Mouse (Mus musculus): ENCODE data around the gene Nupl1. TPM values are rescaled to one million over a fixed set of nuclear protein-coding genes. Genes with fewer than 3 reads are reported as not detected.

Gene Nupl1
- polyA plus RNA-seq, 1 experiment from 2014 or later: 0.06 TPM

- WGBS: 80% methylated on average over 3 of the region's 3 CpGs
- no peak overlapping the region for H3K9ac ChIP-seq (ENCODE audit: low read length)
- H3K9me3 ChIP-seq (ENCODE audit: control insufficient read depth, low read length): no peaks in the 10 kb centered on the region
- no peak overlapping the region for H3K4me3 ChIP-seq (ENCODE audit: low read depth, low read length)
- H3K36me3 ChIP-seq (ENCODE audit: control insufficient read depth, insufficient read depth, low read length): no peaks in the 10 kb centered on the region
- no peaks in the 10 kb centered on the region for H3K27me3 ChIP-seq (ENCODE audit: control insufficient read depth, insufficient read depth, low read length)
- ATAC-seq (ENCODE audit: low FRiP score, low TSS enrichment) (peak; percentile 97), DNase-seq (ENCODE audit: low spot score) (no peak)
- TF ChIP-seq EP300 (optimal IDR thresholded peaks at IDR 0.05) (no peak), CTCF (IDR thresholded peaks at IDR 0.05; ENCODE audit: low read depth) (no peak)
- H3K4me2 ChIP-seq (replicated peaks; ENCODE audit: low read depth): no peak overlapping the region
- no peak overlapping the region for H3K27ac ChIP-seq (replicated peaks)
- H3K4me1 ChIP-seq (replicated peaks; ENCODE audit: control insufficient read depth, insufficient read depth): no peaks in the 10 kb centered on the region
Observed at GRCm38 (mm10) chr14:60163367-60163766, 87.9 kb downstream of the Nupl1 start.

DNA sequence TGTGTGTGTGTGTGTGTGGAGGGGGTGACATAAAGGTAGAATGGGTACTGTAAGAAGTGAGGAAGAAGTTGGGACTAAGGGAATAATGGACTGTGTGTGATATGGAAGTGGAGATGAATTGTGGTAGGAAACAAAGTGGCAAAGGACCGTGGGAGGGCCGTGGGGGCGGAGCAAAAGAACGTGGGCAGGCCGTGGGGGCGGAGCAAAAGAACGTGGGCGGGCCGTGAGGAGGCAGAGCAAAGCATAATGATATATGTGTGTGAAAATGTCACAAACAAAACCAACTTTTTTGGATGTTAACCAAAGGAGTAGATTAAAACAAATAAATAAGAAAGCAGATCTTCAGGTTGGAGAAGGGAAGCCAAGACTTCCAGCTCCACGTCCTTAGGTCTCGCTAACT, 98.9 kb downstream of the Nupl1 start:
- no peak for ATAC-seq (ENCODE audit: low FRiP score, low TSS enrichment)
- no peak for TF ChIP-seq EP300 (optimal IDR thresholded peaks at IDR 0.05)
- TF ChIP-seq CTCF (IDR thresholded peaks at IDR 0.05; ENCODE audit: low read depth): no peak
- WGBS: 74% methylated on average over 11 of the region's 11 CpGs

GRCm38 (mm10) chr14:60148893-60149292, 102.3 kb downstream of the Nupl1 start:
- Histone ChIP-seq H3K4me3 (ENCODE audit: low read depth, low read length) (no peak overlapping the region), H3K9me3 (ENCODE audit: control insufficient read depth, low read length) (no peaks in the 10 kb centered on the region), H3K36me3 (ENCODE audit: control insufficient read depth, insufficient read depth, low read length) (no peaks in the 10 kb centered on the region), H3K4me2 (replicated peaks; ENCODE audit: low read depth) (no peak overlapping the region), H3K9ac (ENCODE audit: low read length) (no peak overlapping the region), H3K4me1 (replicated peaks; ENCODE audit: control insufficient read depth, insufficient read depth) (no peaks in the 10 kb centered on the region), H3K27ac (replicated peaks) (no peak overlapping the region), H3K27me3 (ENCODE audit: control insufficient read depth, insufficient read depth, low read length) (no peaks in the 10 kb centered on the region)
- no peak for DNase-seq (ENCODE audit: low spot score)
- ATAC-seq (ENCODE audit: low FRiP score, low TSS enrichment): no peak
- WGBS: 37% methylated on average over 3 of the region's 3 CpGs
- no peak for TF ChIP-seq EP300 (optimal IDR thresholded peaks at IDR 0.05)
- TF ChIP-seq CTCF (IDR thresholded peaks at IDR 0.05; ENCODE audit: low read depth): no peak

More for the DNA sequence above, 98.9 kb downstream of the Nupl1 start:
- Histone ChIP-seq H3K4me3 (ENCODE audit: low read depth, low read length) (no peak overlapping the region), H3K4me1 (replicated peaks; ENCODE audit: control insufficient read depth, insufficient read depth) (no peaks in the 10 kb centered on the region), H3K4me2 (replicated peaks; ENCODE audit: low read depth) (no peak overlapping the region), H3K9ac (ENCODE audit: low read length) (no peak overlapping the region), H3K36me3 (ENCODE audit: control insufficient read depth, insufficient read depth, low read length) (no peaks in the 10 kb centered on the region), H3K27me3 (ENCODE audit: control insufficient read depth, insufficient read depth, low read length) (no peaks in the 10 kb centered on the region), H3K27ac (replicated peaks) (no peak overlapping the region), H3K9me3 (ENCODE audit: control insufficient read depth, low read length) (no peaks in the 10 kb centered on the region)
- DNase-seq (ENCODE audit: low spot score): no peak

GRCm38 (mm10) chr14:60143234-60143633, 108.0 kb downstream of the Nupl1 start:
- Histone ChIP-seq H3K36me3 (ENCODE audit: control insufficient read depth, insufficient read depth, low read length) (no peaks in the 10 kb centered on the region), H3K9ac (ENCODE audit: low read length) (no peak overlapping the region), H3K27me3 (ENCODE audit: control insufficient read depth, insufficient read depth, low read length) (no peaks in the 10 kb centered on the region), H3K4me1 (replicated peaks; ENCODE audit: control insufficient read depth, insufficient read depth) (no peaks in the 10 kb centered on the region), H3K4me2 (replicated peaks; ENCODE audit: low read depth) (no peak overlapping the region), H3K4me3 (ENCODE audit: low read depth, low read length) (no peak overlapping the region), H3K9me3 (ENCODE audit: control insufficient read depth, low read length) (no peaks in the 10 kb centered on the region), H3K27ac (replicated peaks) (no peak overlapping the region)
- TF ChIP-seq EP300 (optimal IDR thresholded peaks at IDR 0.05) (no peak), CTCF (IDR thresholded peaks at IDR 0.05; ENCODE audit: low read depth) (no peak)
- WGBS: 80% methylated on average over 10 of the region's 10 CpGs
- no peak for DNase-seq (ENCODE audit: low spot score)
- no peak for ATAC-seq (ENCODE audit: low FRiP score, low TSS enrichment)

GRCm38 (mm10) chr14:60138339-60138738, 112.9 kb downstream of the Nupl1 start:
- Histone ChIP-seq H3K27me3 (ENCODE audit: control insufficient read depth, insufficient read depth, low read length) (no peaks in the 10 kb centered on the region), H3K9me3 (ENCODE audit: control insufficient read depth, low read length) (no peaks in the 10 kb centered on the region), H3K4me1 (replicated peaks; ENCODE audit: control insufficient read depth, insufficient read depth) (no peaks in the 10 kb centered on the region), H3K36me3 (ENCODE audit: control insufficient read depth, insufficient read depth, low read length) (no peaks in the 10 kb centered on the region), H3K9ac (ENCODE audit: low read length) (no peak overlapping the region), H3K27ac (replicated peaks) (no peak overlapping the region), H3K4me2 (replicated peaks; ENCODE audit: low read depth) (no peak overlapping the region), H3K4me3 (ENCODE audit: low read depth, low read length) (no peak overlapping the region)
- TF ChIP-seq CTCF (IDR thresholded peaks at IDR 0.05; ENCODE audit: low read depth) (peak; percentile 54), EP300 (optimal IDR thresholded peaks at IDR 0.05) (no peak)
- DNase-seq (ENCODE audit: low spot score) (peak; percentile 38), ATAC-seq (ENCODE audit: low FRiP score, low TSS enrichment) (peak; percentile 51; the same call in 1 of the 2 replicates)
- WGBS: 86% methylated on average over 3 of the region's 4 CpGs

DNA sequence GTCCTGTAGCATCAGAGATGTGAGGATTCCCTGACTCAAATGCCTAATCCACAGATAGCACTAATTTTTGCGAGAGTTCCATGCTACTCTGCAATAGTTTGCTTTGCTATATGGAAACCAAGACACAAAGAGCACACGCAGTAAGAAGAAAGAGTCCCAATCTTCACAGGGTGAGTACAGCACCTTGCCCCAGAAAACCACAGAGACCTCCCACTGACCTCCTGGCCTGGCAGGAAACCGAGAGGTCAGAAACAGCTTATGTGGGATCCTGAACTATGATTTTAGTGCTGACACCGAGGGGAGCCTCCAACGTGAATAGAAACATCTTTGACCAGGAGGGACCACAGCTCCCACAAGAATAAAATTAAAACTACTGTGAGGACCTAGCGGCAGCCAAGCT, 113.4 kb downstream of the Nupl1 start:
- Histone ChIP-seq H3K4me3 (ENCODE audit: low read depth, low read length) (no peak overlapping the region), H3K9ac (ENCODE audit: low read length) (no peak overlapping the region), H3K27me3 (ENCODE audit: control insufficient read depth, insufficient read depth, low read length) (no peaks in the 10 kb centered on the region), H3K4me1 (replicated peaks; ENCODE audit: control insufficient read depth, insufficient read depth) (no peaks in the 10 kb centered on the region), H3K9me3 (ENCODE audit: control insufficient read depth, low read length) (no peaks in the 10 kb centered on the region), H3K4me2 (replicated peaks; ENCODE audit: low read depth) (no peak overlapping the region), H3K36me3 (ENCODE audit: control insufficient read depth, insufficient read depth, low read length) (no peaks in the 10 kb centered on the region), H3K27ac (replicated peaks) (no peak overlapping the region)
- WGBS: 70% methylated on average over 6 of the region's 6 CpGs
- TF ChIP-seq EP300 (optimal IDR thresholded peaks at IDR 0.05) (no peak), CTCF (IDR thresholded peaks at IDR 0.05; ENCODE audit: low read depth) (no peak)
- DNase-seq (ENCODE audit: low spot score): no peak
- no peak for ATAC-seq (ENCODE audit: low FRiP score, low TSS enrichment)

Measured in stomach, postnatal 0 days (tissue).